Mouse (Mus musculus): ENCODE measurements around the gene Rdh16. TPM values are rescaled to one million over a fixed set of nuclear protein-coding genes. Genes with fewer than 3 reads are reported as not detected.
"Not testable (repeated sequence)": the region's sequence is repeated elsewhere in the genome, so short reads cannot be mapped to it uniquely, and the experiment has no call there.

The Rdh16 gene
- polyA plus RNA-seq, 1 experiment from 2014 or later: 0.07 TPM

- 100% methylated on average over 1 of the region's 1 CpGs for WGBS
- H3K27me3 ChIP-seq (ENCODE audit: control insufficient read depth, insufficient read depth, low read length): no peaks in the 10 kb centered on the region
- no peak overlapping the region for H3K9ac ChIP-seq (replicated peaks; ENCODE audit: low read length)
- no peak for ATAC-seq (ENCODE audit: low FRiP score, low TSS enrichment)
- no peak overlapping the region for H3K4me3 ChIP-seq (replicated peaks; ENCODE audit: low read depth, low read length)
- H3K4me2 ChIP-seq (ENCODE audit: low read length): no peak overlapping the region
- H3K36me3 ChIP-seq (ENCODE audit: control insufficient read depth, insufficient read depth, low read length): no peaks in the 10 kb centered on the region
- DNase-seq: no peak
- H3K4me1 ChIP-seq (ENCODE audit: control insufficient read depth, insufficient read depth, low read length): no peaks in the 10 kb centered on the region
- no peaks in the 10 kb centered on the region for H3K9me3 ChIP-seq (ENCODE audit: control insufficient read depth, low read length)
- H3K27ac ChIP-seq (replicated peaks; ENCODE audit: low read depth, low read length): no peak overlapping the region
These were observed 34.4 kb upstream of the Rdh16 start for GRCm38 (mm10) chr10:127766564-127766963.

GRCm38 (mm10) chr10:127776011-127776410, 24.9 kb upstream of the Rdh16 start, which contains the start of gene Rdh9:
Rdh9 (plus strand) TSS chr10:127776386.
- Histone ChIP-seq H3K36me3 (ENCODE audit: control insufficient read depth, insufficient read depth, low read length) (no peaks in the 10 kb centered on the region), H3K4me1 (ENCODE audit: control insufficient read depth, insufficient read depth, low read length) (no peaks in the 10 kb centered on the region), H3K27ac (replicated peaks; ENCODE audit: low read depth, low read length) (no peak within 1 kb of the TSS), H3K9ac (replicated peaks; ENCODE audit: low read length) (no peak within 1 kb of the TSS), H3K9me3 (ENCODE audit: control insufficient read depth, low read length) (no peaks in the 10 kb centered on the region), H3K4me3 (replicated peaks; ENCODE audit: low read depth, low read length) (no peak within 1 kb of the TSS), H3K4me2 (ENCODE audit: low read length) (no peak within 1 kb of the TSS), H3K27me3 (ENCODE audit: control insufficient read depth, insufficient read depth, low read length) (no peaks in the 10 kb centered on the region)
- WGBS: 90% methylated on average over 2 of the region's 2 CpGs
- DNase-seq (no peak), ATAC-seq (ENCODE audit: low FRiP score, low TSS enrichment) (no peak)

GRCm38 (mm10) chr10:127782321-127782720, 18.6 kb upstream of the Rdh16 start:
- WGBS: 95% methylated on average over 17 of the region's 17 CpGs
- not testable (repeated sequence) for H3K27me3 ChIP-seq (ENCODE audit: control insufficient read depth, insufficient read depth, low read length); DNase-seq; H3K36me3 ChIP-seq (ENCODE audit: control insufficient read depth, insufficient read depth, low read length); H3K4me1 ChIP-seq (ENCODE audit: control insufficient read depth, insufficient read depth, low read length); H3K9me3 ChIP-seq (ENCODE audit: control insufficient read depth, low read length); H3K4me2 ChIP-seq (ENCODE audit: low read length); H3K27ac ChIP-seq (replicated peaks; ENCODE audit: low read depth, low read length); H3K9ac ChIP-seq (replicated peaks; ENCODE audit: low read length); H3K4me3 ChIP-seq (replicated peaks; ENCODE audit: low read depth, low read length); ATAC-seq (ENCODE audit: low FRiP score, low TSS enrichment)

GRCm38 (mm10) chr10:127785411-127785810, 15.5 kb upstream of the Rdh16 start:
- H3K27me3 ChIP-seq (ENCODE audit: control insufficient read depth, insufficient read depth, low read length); H3K4me1 ChIP-seq (ENCODE audit: control insufficient read depth, insufficient read depth, low read length); DNase-seq; H3K9me3 ChIP-seq (ENCODE audit: control insufficient read depth, low read length); ATAC-seq (ENCODE audit: low FRiP score, low TSS enrichment); H3K27ac ChIP-seq (replicated peaks; ENCODE audit: low read depth, low read length); H3K36me3 ChIP-seq (ENCODE audit: control insufficient read depth, insufficient read depth, low read length); H3K4me3 ChIP-seq (replicated peaks; ENCODE audit: low read depth, low read length); H3K4me2 ChIP-seq (ENCODE audit: low read length); H3K9ac ChIP-seq (replicated peaks; ENCODE audit: low read length): not testable (repeated sequence)
- 85% methylated on average over 1 of the region's 1 CpGs for WGBS

GRCm38 (mm10) chr10:127799295-127799694, 1.7 kb upstream of the Rdh16 start:
- H3K4me3 ChIP-seq (replicated peaks; ENCODE audit: low read depth, low read length): no peak overlapping the region
- WGBS: 75% methylated on average over 1 of the region's 1 CpGs
- no peaks in the 10 kb centered on the region for H3K27me3 ChIP-seq (ENCODE audit: control insufficient read depth, insufficient read depth, low read length)
- no peak overlapping the region for H3K4me2 ChIP-seq (ENCODE audit: low read length)
- no peaks in the 10 kb centered on the region for H3K9me3 ChIP-seq (ENCODE audit: control insufficient read depth, low read length)
- no peaks in the 10 kb centered on the region for H3K4me1 ChIP-seq (ENCODE audit: control insufficient read depth, insufficient read depth, low read length)
- no peaks in the 10 kb centered on the region for H3K36me3 ChIP-seq (ENCODE audit: control insufficient read depth, insufficient read depth, low read length)
- DNase-seq: no peak
- no peak for ATAC-seq (ENCODE audit: low FRiP score, low TSS enrichment)
- H3K27ac ChIP-seq (replicated peaks; ENCODE audit: low read depth, low read length): no peak overlapping the region
- H3K9ac ChIP-seq (replicated peaks; ENCODE audit: low read length): no peak overlapping the region

- no peak for ATAC-seq (ENCODE audit: low FRiP score, low TSS enrichment)
- 90% methylated on average over 2 of the region's 2 CpGs for WGBS
These were observed 660 bp downstream of the Rdh16 start for GRCm38 (mm10) chr10:127801612-127802011.

GRCm38 (mm10) chr10:127802236-127802635, 1.3 kb downstream of the Rdh16 start:
- Histone ChIP-seq H3K4me2 (ENCODE audit: low read length) (no peak overlapping the region), H3K36me3 (ENCODE audit: control insufficient read depth, insufficient read depth, low read length) (no peaks in the 10 kb centered on the region), H3K27ac (replicated peaks; ENCODE audit: low read depth, low read length) (no peak overlapping the region), H3K9ac (replicated peaks; ENCODE audit: low read length) (no peak overlapping the region), H3K4me3 (replicated peaks; ENCODE audit: low read depth, low read length) (no peak overlapping the region), H3K4me1 (ENCODE audit: control insufficient read depth, insufficient read depth, low read length) (no peaks in the 10 kb centered on the region), H3K9me3 (ENCODE audit: control insufficient read depth, low read length) (no peaks in the 10 kb centered on the region), H3K27me3 (ENCODE audit: control insufficient read depth, insufficient read depth, low read length) (no peaks in the 10 kb centered on the region)
- no peak for ATAC-seq (ENCODE audit: low FRiP score, low TSS enrichment)
- DNase-seq: no peak
- 75% methylated on average over 5 of the region's 5 CpGs for WGBS

More at GRCm38 (mm10) chr10:127801612-127802011, 660 bp downstream of the Rdh16 start:
- Histone ChIP-seq H3K27ac (replicated peaks; ENCODE audit: low read depth, low read length) (no peak overlapping the region), H3K9me3 (ENCODE audit: control insufficient read depth, low read length) (no peaks in the 10 kb centered on the region), H3K27me3 (ENCODE audit: control insufficient read depth, insufficient read depth, low read length) (no peaks in the 10 kb centered on the region), H3K4me1 (ENCODE audit: control insufficient read depth, insufficient read depth, low read length) (no peaks in the 10 kb centered on the region), H3K36me3 (ENCODE audit: control insufficient read depth, insufficient read depth, low read length) (no peaks in the 10 kb centered on the region), H3K9ac (replicated peaks; ENCODE audit: low read length) (no peak overlapping the region), H3K4me3 (replicated peaks; ENCODE audit: low read depth, low read length) (no peak overlapping the region), H3K4me2 (ENCODE audit: low read length) (no peak overlapping the region)
- DNase-seq: no peak

GRCm38 (mm10) chr10:127804416-127804815, 3.5 kb downstream of the Rdh16 start:
- no peaks in the 10 kb centered on the region for H3K4me1 ChIP-seq (ENCODE audit: control insufficient read depth, insufficient read depth, low read length)
- no peaks in the 10 kb centered on the region for H3K9me3 ChIP-seq (ENCODE audit: control insufficient read depth, low read length)
- H3K36me3 ChIP-seq (ENCODE audit: control insufficient read depth, insufficient read depth, low read length): no peaks in the 10 kb centered on the region
- no peak overlapping the region for H3K9ac ChIP-seq (replicated peaks; ENCODE audit: low read length)
- WGBS: 49% methylated on average over 7 of the region's 7 CpGs
- no peak overlapping the region for H3K4me3 ChIP-seq (replicated peaks; ENCODE audit: low read depth, low read length)
- H3K27me3 ChIP-seq (ENCODE audit: control insufficient read depth, insufficient read depth, low read length): no peaks in the 10 kb centered on the region
- no peak for DNase-seq
- H3K4me2 ChIP-seq (ENCODE audit: low read length): no peak overlapping the region
- ATAC-seq (ENCODE audit: low FRiP score, low TSS enrichment): no peak
- H3K27ac ChIP-seq (replicated peaks; ENCODE audit: low read depth, low read length): no peak overlapping the region

- no peak for DNase-seq
- Histone ChIP-seq H3K4me3 (replicated peaks; ENCODE audit: low read depth, low read length) (no peak overlapping the region), H3K9ac (replicated peaks; ENCODE audit: low read length) (no peak overlapping the region), H3K27ac (replicated peaks; ENCODE audit: low read depth, low read length) (no peak overlapping the region), H3K27me3 (ENCODE audit: control insufficient read depth, insufficient read depth, low read length) (no peaks in the 10 kb centered on the region), H3K4me2 (ENCODE audit: low read length) (no peak overlapping the region), H3K36me3 (ENCODE audit: control insufficient read depth, insufficient read depth, low read length) (no peaks in the 10 kb centered on the region), H3K9me3 (ENCODE audit: control insufficient read depth, low read length) (peaks cover 1% of the 10 kb centered on the region; the same call in 1 of the 2 replicates), H3K4me1 (ENCODE audit: control insufficient read depth, insufficient read depth, low read length) (no peaks in the 10 kb centered on the region)
- ATAC-seq (ENCODE audit: low FRiP score, low TSS enrichment): no peak
These were observed 14.9 kb downstream of the Rdh16 start for GRCm38 (mm10) chr10:127815888-127816287.

Measured in midbrain, embryonic 14.5 days (tissue).